Mouse (Mus musculus) lung, adult 2 months (tissue): ENCODE results near the gene Aldh3b1. TPM values are rescaled to one million over a fixed set of nuclear protein-coding genes. Genes with fewer than 3 reads are reported as not detected.

Experiments used
- DNase-seq: peaks from one replicate; pipeline ENCODE4 v3.0.0; 2022
- H3K4me1 ChIP-seq: fragments of 200-500 bp; 2 replicates; pipeline ENCODE4 v1.6.1; 2011; ENCODE audit warnings: low read length; ENCODE audit not compliant: control insufficient read depth, insufficient read depth
- H3K4me3 ChIP-seq: fragments of 200-500 bp; replicated peaks from 2 replicates; pipeline ENCODE3; 2011; ENCODE audit warnings: low read depth, mild to moderate bottlenecking, control low read depth, low read length; ENCODE audit errors: extremely low read depth
- CTCF ChIP-seq: fragments of 200-500 bp; IDR thresholded peaks from 2 replicates; pipeline ENCODE4 v1.5.1; 2011; ENCODE audit warnings: mild to moderate bottlenecking, low read length, control low read depth; ENCODE audit not compliant: insufficient read depth
- POLR2A ChIP-seq: fragments of 200-500 bp; IDR thresholded peaks from 2 replicates; pipeline ENCODE4 v1.6.1; 2011; ENCODE audit warnings: low read depth, mild to moderate bottlenecking, control low read depth, low read length, borderline replicate concordance; ENCODE audit errors: extremely low read depth
- WGBS: fragments of 180-500 bp; shearing (Covaris S2); methylation state at CpG from one replicate; pipeline ENCODE4 v1.1.7; 2018; 5-methylcytosine and 5-hydroxymethylcytosine counted together
- polyA plus RNA-seq: library from polyadenylated mRNA; depleted of rRNA; stranded (reverse); fragments of >200 nt; gene quantifications from 2 replicates; pipeline ENCODE4 v1.2.3, GENCODE M21; 2012; rRNA removed

The Aldh3b1 gene
- polyA plus RNA-seq, 1 experiment: 85.0 TPM

DNA sequence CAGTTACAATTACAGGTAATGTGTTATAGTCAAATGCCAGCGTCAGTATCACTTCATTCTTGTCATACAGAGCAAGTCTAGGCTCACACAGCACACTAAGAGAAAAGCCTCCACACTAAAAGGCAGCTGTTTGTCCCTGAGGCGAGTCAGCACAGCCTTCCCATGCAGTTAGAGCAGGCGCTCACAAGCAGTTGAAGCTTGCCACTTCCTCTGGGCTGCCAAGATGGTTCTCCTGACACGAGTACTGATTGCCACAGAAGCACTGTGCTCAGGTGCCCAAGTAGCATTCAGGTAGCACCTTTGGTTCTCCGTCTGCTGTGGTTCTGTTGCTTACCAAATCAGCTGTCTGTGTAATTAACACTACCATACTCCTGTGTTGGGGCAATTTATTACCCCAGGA, 40.5 kb downstream of the Aldh3b1 start:
- TF ChIP-seq CTCF (no peak), POLR2A (no peak)
- 90% methylated on average over 5 of the region's 5 CpGs for WGBS
- no peak overlapping the region for H3K4me3 ChIP-seq
- DNase-seq: no peak
- H3K4me1 ChIP-seq: no peaks in the 10 kb centered on the region; the same call in 1 of the 2 replicates

GRCm38 (mm10) chr19:3884325-3884990, 45.1 kb downstream of the Aldh3b1 start:
- Histone ChIP-seq H3K4me1 (peaks cover 9% of the 10 kb centered on the region), H3K4me3 (no peak overlapping the region)
- 45% methylated on average over 6 of the region's 6 CpGs for WGBS
- TF ChIP-seq CTCF (no peak), POLR2A (no peak)
- DNase-seq: no peak

- DNase-seq: no peak
- WGBS: 69% methylated on average over 4 of the region's 4 CpGs
- TF ChIP-seq POLR2A (no peak), CTCF (no peak)
- peaks cover 9% of the 10 kb centered on the region for H3K4me1 ChIP-seq
- H3K4me3 ChIP-seq: no peak overlapping the region
Observed at GRCm38 (mm10) chr19:3882214-3882613, 47.4 kb downstream of the Aldh3b1 start.

- no peak for TF ChIP-seq CTCF
- no peak for TF ChIP-seq POLR2A
- Histone ChIP-seq H3K4me3 (no peak overlapping the region), H3K4me1 (peaks cover 9% of the 10 kb centered on the region)
- 55% methylated on average over 6 of the region's 6 CpGs for WGBS
- no peak for DNase-seq
Observed at GRCm38 (mm10) chr19:3880054-3880848, 49.4 kb downstream of the Aldh3b1 start.

DNA sequence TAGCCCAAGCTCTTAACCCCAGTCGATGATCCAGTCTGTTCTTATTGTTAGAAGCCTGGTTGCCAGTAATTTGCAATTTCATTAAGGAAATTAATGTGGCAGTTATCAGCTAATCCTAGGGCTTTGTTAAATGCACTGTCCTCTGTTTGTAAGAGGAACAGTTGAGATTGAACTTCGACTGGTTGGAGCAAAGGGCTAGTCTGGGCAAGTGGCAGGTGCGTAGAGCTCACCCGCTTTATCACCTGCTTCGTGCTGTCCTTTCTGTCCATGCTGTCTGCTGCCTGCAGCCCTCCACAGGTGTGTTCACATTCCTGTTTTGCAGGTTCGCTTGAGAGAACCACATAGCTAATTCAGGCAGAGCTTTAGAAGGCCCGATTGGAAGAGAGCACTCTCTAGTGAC, 54.6 kb downstream of the Aldh3b1 start:
- no peak for TF ChIP-seq POLR2A
- TF ChIP-seq CTCF: no peak
- no peak for DNase-seq
- H3K4me1 ChIP-seq: peaks cover 4% of the 10 kb centered on the region
- H3K4me3 ChIP-seq: no peak overlapping the region
- WGBS: 70% methylated on average over 7 of the region's 7 CpGs

DNA sequence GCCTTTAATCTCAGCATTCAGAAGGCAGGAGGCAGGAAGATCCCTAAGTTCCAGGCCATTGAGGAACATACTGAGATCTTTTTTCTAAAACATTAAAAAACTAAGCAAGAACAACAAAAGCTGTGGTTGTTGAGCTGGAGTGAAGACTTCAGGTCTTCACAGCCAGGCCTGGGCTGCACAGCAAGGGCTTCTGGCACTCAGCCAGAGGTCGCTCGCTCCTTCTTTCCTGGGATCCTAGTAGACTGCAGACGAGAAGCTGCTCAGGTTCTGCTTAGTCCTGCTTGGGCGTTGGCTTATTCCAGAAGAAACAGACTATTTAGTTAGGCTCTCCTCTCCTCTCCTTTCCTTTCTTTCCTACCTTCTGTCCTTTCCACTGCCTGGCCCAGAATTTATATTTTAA, 57.2 kb downstream of the Aldh3b1 start:
- 58% methylated on average over 4 of the region's 4 CpGs for WGBS
- no peak overlapping the region for H3K4me3 ChIP-seq
- no peak for DNase-seq
- peaks cover 2% of the 10 kb centered on the region; the same call in 1 of the 2 replicates for H3K4me1 ChIP-seq
- TF ChIP-seq POLR2A: no peak
- no peak for TF ChIP-seq CTCF

DNA sequence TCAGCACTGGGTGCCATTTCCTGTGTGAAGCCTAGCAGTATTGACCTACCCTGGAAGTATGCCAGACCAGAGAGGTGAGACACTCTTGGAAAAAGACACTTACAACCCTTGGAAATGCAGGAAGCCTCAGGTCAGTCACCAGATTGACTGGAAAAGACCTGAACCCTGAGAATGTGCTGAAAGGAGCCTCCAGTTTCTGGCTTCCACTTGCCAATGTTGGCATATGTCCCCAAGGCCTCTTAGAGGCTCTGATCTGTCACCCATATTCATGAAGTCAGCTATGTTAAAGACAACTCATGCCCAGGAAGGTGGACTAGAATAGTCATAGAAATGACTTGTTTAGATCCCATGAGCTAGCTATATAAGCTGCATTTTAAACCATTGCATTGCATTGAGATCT, 58.1 kb downstream of the Aldh3b1 start:
- no peak overlapping the region for H3K4me3 ChIP-seq
- DNase-seq: no peak
- H3K4me1 ChIP-seq: peaks cover 2% of the 10 kb centered on the region; the same call in 1 of the 2 replicates
- TF ChIP-seq POLR2A (no peak), CTCF (no peak)

- TF ChIP-seq POLR2A (no peak), CTCF (no peak)
- peaks cover 2% of the 10 kb centered on the region; the same call in 1 of the 2 replicates for H3K4me1 ChIP-seq
- H3K4me3 ChIP-seq: no peak overlapping the region
- WGBS: 72% methylated on average over 1 of the region's 1 CpGs
- no peak for DNase-seq
Observed at GRCm38 (mm10) chr19:3868290-3868689, 61.3 kb downstream of the Aldh3b1 start.

GRCm38 (mm10) chr19:3864960-3865359, 64.6 kb downstream of the Aldh3b1 start:
- Histone ChIP-seq H3K4me3 (no peak overlapping the region), H3K4me1 (no peaks in the 10 kb centered on the region; the same call in 1 of the 2 replicates)
- WGBS: 77% methylated on average over 2 of the region's 2 CpGs
- TF ChIP-seq POLR2A (no peak), CTCF (no peak; the same call in 1 of the 2 replicates)
- DNase-seq: no peak

Other genes starting within 250 kb of the Aldh3b1 start
- 85.8 and 87.8 TPM in 2 replicates for gene Lrp5, start 243.2 kb downstream of the Aldh3b1 start, polyA plus RNA-seq
- gene 1810055G02Rik, start 221.5 kb downstream of the Aldh3b1 start, polyA plus RNA-seq: 36.3 and 41.4 TPM in 2 replicates
- gene Kmt5b, start 162.4 kb downstream of the Aldh3b1 start, polyA plus RNA-seq: 19.6 and 23.7 TPM in 2 replicates
- 75.9 and 81.6 TPM in 2 replicates for gene Chka, start 78.0 kb downstream of the Aldh3b1 start, polyA plus RNA-seq
- 157 and 164 TPM in 2 replicates for gene Tcirg1, start 22.7 kb downstream of the Aldh3b1 start, polyA plus RNA-seq
- gene Ndufs8, start 17.0 kb downstream of the Aldh3b1 start, polyA plus RNA-seq: 157 and 189 TPM in 2 replicates
- 169 and 180 TPM in 2 replicates for gene Unc93b1, start 5.4 kb upstream of the Aldh3b1 start, polyA plus RNA-seq
- 0.08 and 0.21 TPM in 2 replicates for gene Aldh3b3, start 28.8 kb upstream of the Aldh3b1 start, polyA plus RNA-seq
- 2.0 and 21.7 TPM in 2 replicates for gene Aldh3b2, start 42.5 kb upstream of the Aldh3b1 start, polyA plus RNA-seq
- 27.7 and 29.8 TPM in 2 replicates for gene Acy3, start 56.8 kb upstream of the Aldh3b1 start, polyA plus RNA-seq
- 0.06 TPM in 1 of 2 replicates, not detected in the other for gene Tbx10, start 62.9 kb upstream of the Aldh3b1 start, polyA plus RNA-seq
- 7.6 and 13.3 TPM in 2 replicates for gene Nudt8, start 70.8 kb upstream of the Aldh3b1 start, polyA plus RNA-seq
- gene Gm49405, start 70.8 kb upstream of the Aldh3b1 start, polyA plus RNA-seq: 1.7 and 1.8 TPM in 2 replicates
- gene Doc2g, start 73.5 kb upstream of the Aldh3b1 start, polyA plus RNA-seq: 12.6 and 18.0 TPM in 2 replicates
- gene Ndufv1, start 83.0 kb upstream of the Aldh3b1 start, polyA plus RNA-seq: 99.4 and 127 TPM in 2 replicates
- gene Gstp1, start 108.2 kb upstream of the Aldh3b1 start, polyA plus RNA-seq: 480 and 656 TPM in 2 replicates
- gene Gstp2, start 116.2 kb upstream of the Aldh3b1 start, polyA plus RNA-seq: 47.4 and 87.8 TPM in 2 replicates
- 14.4 and 15.9 TPM in 2 replicates for gene Gstp3, start 129.8 kb upstream of the Aldh3b1 start, polyA plus RNA-seq
- gene Cabp2, start 151.8 kb upstream of the Aldh3b1 start, polyA plus RNA-seq: 0.86 and 0.91 TPM in 2 replicates
- 200 and 245 TPM in 2 replicates for gene Cdk2ap2, start 167.4 kb upstream of the Aldh3b1 start, polyA plus RNA-seq
- 152 and 163 TPM in 2 replicates for gene Pitpnm1, start 170.2 kb upstream of the Aldh3b1 start, polyA plus RNA-seq
- 108 and 123 TPM in 2 replicates for gene Aip, start 196.1 kb upstream of the Aldh3b1 start, polyA plus RNA-seq
- 0.05 and 0.08 TPM in 2 replicates for gene Gpr152, start 210.0 kb upstream of the Aldh3b1 start, polyA plus RNA-seq
- 0.08 TPM in 1 of 2 replicates, not detected in the other for gene Cabp4, start 214.2 kb upstream of the Aldh3b1 start, polyA plus RNA-seq
- 260 and 262 TPM in 2 replicates for gene Coro1b, start 218.8 kb upstream of the Aldh3b1 start, polyA plus RNA-seq
- 55.0 and 75.4 TPM in 2 replicates for gene Ptprcap, start 223.8 kb upstream of the Aldh3b1 start, polyA plus RNA-seq
- gene Rps6kb2, start 233.5 kb upstream of the Aldh3b1 start, polyA plus RNA-seq: 35.2 and 51.2 TPM in 2 replicates
- 7.9 and 14.4 TPM in 2 replicates for gene Carns1, start 245.7 kb upstream of the Aldh3b1 start, polyA plus RNA-seq